In genomic region chr6:48949596-48949995, GRCm38 (mm10) we compare ENCODE assay signal across 35 mouse cellular contexts. TPM values are rescaled to one million over a fixed set of nuclear protein-coding genes. Genes with fewer than 3 reads are reported as not detected.
DNase-seq lines count a peak whose midpoint lies in the region.
"Had no signal": no experiment of that assay in that cellular context is flagged by ENCODE, and none has a peak within 500 bp of the region (broad histone marks: within the 10 kb centered on the region; RNA-seq: fewer than 3 reads in every experiment).

No protein-coding gene starts in this region.

- H3K36me3 ChIP-seq in heart, embryonic 10.5 days, result no peaks in the 10 kb centered on the region
- H3K36me3 ChIP-seq: embryonic facial prominence, embryonic 12.5 days; embryonic facial prominence, embryonic 15.5 days; G1E; heart, embryonic 12.5 days; heart, embryonic 15.5 days had no signal

- H3K9me3 ChIP-seq in heart, embryonic 10.5 days, result no peaks in the 10 kb centered on the region
- H3K9me3 ChIP-seq: embryonic facial prominence, embryonic 12.5 days; G1E; heart, embryonic 12.5 days; heart, embryonic 15.5 days had no signal

- H3K27me3 ChIP-seq in heart, embryonic 10.5 days (ENCODE audit: insufficient read depth, poor library complexity, severe bottlenecking), result no peaks in the 10 kb centered on the region
- H3K27me3 ChIP-seq: CH12.LX; embryonic facial prominence, embryonic 12.5 days; embryonic facial prominence, embryonic 15.5 days; heart, embryonic 12.5 days; heart, embryonic 15.5 days; Patski had no signal

- DNase-seq in adrenal gland, adult 8-10 months, result peak; percentile 46
- no peak for DNase-seq in adrenal gland, postnatal 25 days
- DNase-seq in heart, embryonic 10.5 days (ENCODE audit: low spot score), result peak; percentile 38
- no peak for DNase-seq in heart, adult 9 months (ENCODE audit: low spot score in 2 of 2)
- peak; percentile 4 to 24 for DNase-seq in adrenal gland, postnatal 36 days
- DNase-seq in frontal cortex, postnatal 25 days (ENCODE audit: low spot score in 2 of 2), result no peak
- DNase-seq: B cell, adult 2 months; cerebellum, adult 11 months; cerebellum, adult 2 months; cerebellum, adult 9-11 months; cerebellum, postnatal 25 days; forebrain, postnatal 0 days; gastrocnemius, postnatal 25 days; heart, postnatal 10 days; heart, postnatal 4 days; kidney, adult 18-20 months had no signal

- H3K4me3 ChIP-seq in heart, embryonic 10.5 days, result no peak overlapping the region
- H3K4me3 ChIP-seq: embryonic facial prominence, embryonic 12.5 days; embryonic facial prominence, embryonic 15.5 days; heart, adult 2 months; heart, embryonic 12.5 days; heart, embryonic 15.5 days had no signal

- H3K4me1 ChIP-seq in heart, embryonic 10.5 days, result no peaks in the 10 kb centered on the region
- H3K4me1 ChIP-seq: embryonic facial prominence, embryonic 12.5 days; embryonic facial prominence, embryonic 15.5 days; heart, embryonic 12.5 days; heart, embryonic 15.5 days had no signal

- no peak overlapping the region for H3K27ac ChIP-seq in heart, embryonic 10.5 days
- H3K27ac ChIP-seq: embryonic facial prominence, embryonic 12.5 days; embryonic facial prominence, embryonic 15.5 days; heart, adult 2 months; heart, embryonic 15.5 days; hindbrain, embryonic 14.5 days; hindbrain, postnatal 0 days had no signal

- 80% methylated on average over 2 of the region's 2 CpGs for whole genome bisulfite sequencing in heart, embryonic 10.5 days

RNA-seq across cellular contexts. Expression of gene 1600015I10Rik, which starts 19.9 kb away (rescaled TPM):
- not detected for total RNA-seq in adrenal gland, adult 8-10 months (2022)
- not detected in 2 replicates for total RNA-seq in adrenal gland, postnatal 25 days (2021)
- 0.05 TPM in 1 of 2 replicates, not detected in the other for polyA plus RNA-seq in heart, embryonic 10.5 days (2016; fragmentation: Nextera tagmentation; extraction: Ambion mirVana)
- not detected for total RNA-seq in adrenal gland, postnatal 36 days (2021)
- total RNA-seq: adrenal gland, adult 18-20 months; CH12.LX; common myeloid progenitor, adult 5-6 weeks; forebrain, postnatal 0 days; gastrocnemius, adult 8-10 months; gastrocnemius, postnatal 25 days; heart, adult 2 months; heart, postnatal 10 days; heart, postnatal 4 days; hindbrain, postnatal 0 days had no signal
- polyA plus RNA-seq: cerebellum, adult 2 months; embryonic facial prominence, embryonic 12.5 days; embryonic facial prominence, embryonic 15.5 days; forebrain, embryonic 11.5 days; forebrain, embryonic 14.5 days; forebrain, postnatal 0 days; G1E; heart, embryonic 15.5 days; hindbrain, embryonic 11.5 days; hindbrain, embryonic 14.5 days; hindbrain, postnatal 0 days; inflammation-experienced regulatory T-cells, adult 6 months; intestine, embryonic 16.5 days; Patski had no signal

RNA-seq across cellular contexts. Expression of gene Doxl2, which starts 25.2 kb away (rescaled TPM):
- under 1 TPM in 1 of 4 experiments, not detected in 3; 0.24 TPM for total RNA-seq in adrenal gland, adult 8-10 months (2022)
- total RNA-seq in adrenal gland, postnatal 25 days (2021), result not detected in 2 replicates
- not detected in 2 replicates for polyA plus RNA-seq in heart, embryonic 10.5 days (2016; fragmentation: Nextera tagmentation; extraction: Ambion mirVana)
- total RNA-seq in adrenal gland, postnatal 36 days (2021), result not detected
- total RNA-seq: adrenal gland, adult 18-20 months; CH12.LX; common myeloid progenitor, adult 5-6 weeks; forebrain, postnatal 0 days; G1E; gastrocnemius, adult 8-10 months; gastrocnemius, postnatal 25 days; heart, adult 2 months; heart, postnatal 10 days; heart, postnatal 4 days; hindbrain, postnatal 0 days had no signal
- polyA plus RNA-seq: cerebellum, adult 2 months; embryonic facial prominence, embryonic 12.5 days; embryonic facial prominence, embryonic 15.5 days; forebrain, embryonic 11.5 days; forebrain, embryonic 14.5 days; forebrain, postnatal 0 days; frontal cortex, adult 2 months; G1E; heart, adult 2 months; heart, embryonic 12.5 days; heart, embryonic 15.5 days; hindbrain, embryonic 11.5 days; hindbrain, embryonic 14.5 days; hindbrain, postnatal 0 days; inflammation-experienced regulatory T-cells, adult 6 months; intestine, embryonic 16.5 days; Patski had no signal

RNA-seq across cellular contexts. Expression of gene Svs1, which starts 37.1 kb away (rescaled TPM):
- under 1 TPM in 2 of 4 experiments, not detected in 2; 0.14 to 0.32 TPM for total RNA-seq in adrenal gland, adult 8-10 months (2022)
- 0.21 TPM in 1 of 2 replicates, not detected in the other for total RNA-seq in adrenal gland, postnatal 25 days (2021)
- not detected in 2 replicates for polyA plus RNA-seq in heart, embryonic 10.5 days (2016; fragmentation: Nextera tagmentation; extraction: Ambion mirVana)
- not detected for total RNA-seq in adrenal gland, postnatal 36 days (2021)
- total RNA-seq: adrenal gland, adult 18-20 months; CH12.LX; common myeloid progenitor, adult 5-6 weeks; forebrain, postnatal 0 days; gastrocnemius, adult 8-10 months; gastrocnemius, postnatal 25 days; heart, adult 2 months; heart, postnatal 10 days; heart, postnatal 4 days; hindbrain, postnatal 0 days had no signal
- polyA plus RNA-seq: cerebellum, adult 2 months; embryonic facial prominence, embryonic 12.5 days; embryonic facial prominence, embryonic 15.5 days; forebrain, embryonic 11.5 days; forebrain, embryonic 14.5 days; forebrain, postnatal 0 days; frontal cortex, adult 2 months; G1E; heart, adult 2 months; heart, embryonic 12.5 days; heart, embryonic 15.5 days; hindbrain, embryonic 11.5 days; hindbrain, embryonic 14.5 days; hindbrain, postnatal 0 days; inflammation-experienced regulatory T-cells, adult 6 months; intestine, embryonic 16.5 days; Patski had no signal

Comparison
In these comparisons a context has a peak if more than half of its experiments do, and no peak if none do; other contexts are left out.
1. DNase-seq: peak in adrenal gland, adult 8-10 months (single experiment), heart, embryonic 10.5 days (single experiment) and adrenal gland, postnatal 36 days (2 of 2); none in adrenal gland, postnatal 25 days (single experiment), heart, adult 9 months (0 of 2) and frontal cortex, postnatal 25 days (0 of 2).